Mouse (Mus musculus): ENCODE data around the gene Fcer2a.

- TF ChIP-seq GATA1 (IDR thresholded peaks at IDR 0.05; ENCODE audit: borderline replicate concordance, low read length) (no peak), FLI1 (IDR thresholded peaks at IDR 0.05; ENCODE audit: low read length) (no peak)
Measured at GRCm38 (mm10) chr8:3671980-3672491, 21.9 kb downstream of the Fcer2a start, which contains the start of gene Fcor.

All from megakaryocyte, embryonic 14.5 days (primary cell).